Mouse (Mus musculus) lung, postnatal 0 days (tissue): Measurements from ENCODE around the gene Fam69b.

ENCODE experiments used
- CTCF ChIP-seq: IDR thresholded peaks from 2 replicates; pipeline ENCODE4 v1.5.1; 2016; ENCODE audit warnings: antibody characterized with exemption, mild to moderate bottlenecking
- EP300 ChIP-seq: IDR thresholded peaks from 2 replicates; pipeline ENCODE4 v1.6.1; 2016; ENCODE audit warnings: antibody characterized with exemption, mild to moderate bottlenecking, control low read depth

DNA sequence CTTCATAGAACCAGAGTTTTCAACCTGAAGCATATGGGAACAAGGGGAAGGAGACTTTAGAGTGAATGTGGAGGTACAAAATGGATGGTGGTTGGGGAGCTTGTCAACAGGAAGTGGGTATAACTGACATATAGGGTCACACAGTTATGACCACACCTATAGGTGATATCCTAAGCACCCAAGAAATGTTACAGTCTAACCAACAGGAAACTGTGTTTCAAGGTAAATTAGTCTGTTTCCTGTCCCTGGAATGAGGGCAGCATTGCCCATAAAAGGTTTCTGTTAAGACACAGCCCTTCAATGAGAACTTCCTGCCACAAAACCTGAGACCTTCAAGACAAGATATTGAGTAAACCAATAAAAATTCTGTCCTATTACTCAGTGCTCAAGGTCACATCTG lies 40.5 kb downstream of the Fam69b start:
- no peak for TF ChIP-seq CTCF
- no peak for TF ChIP-seq EP300
